Mouse (Mus musculus): ENCODE measurements around the gene Irf9. TPM values are rescaled to one million over a fixed set of nuclear protein-coding genes. Genes with fewer than 3 reads are reported as not detected.

Gene Irf9
- 21.0 and 26.4 TPM in 2 replicates for polyA plus RNA-seq (2012; rRNA removed)
- 9.8 and 11.3 TPM in 2 replicates for polyA plus RNA-seq (2014; fragmentation: Nextera tagmentation; extraction: Ambion mirVana)

GRCm38 (mm10) chr14:55603271-55603632 is at the start of gene Irf9:
Gene Irf9, plus strand, starts transcription at chr14:55603571.
- DNase-seq (ENCODE audit: low spot score) (no peak), ATAC-seq (ENCODE audit: low FRiP score, low read depth) (no peak)
- Histone ChIP-seq H3K27me3 (ENCODE audit: control insufficient read depth, insufficient read depth, low read length) (no peaks in the 10 kb centered on the region), H3K4me1 (ENCODE audit: control insufficient read depth, insufficient read depth, low read length) (peaks cover 5% of the 10 kb centered on the region), H3K9ac (ENCODE audit: low read depth, low read length, severe bottlenecking) (peak within 1 kb of the TSS; percentile 25; the same call in 1 of the 2 replicates), H3K4me3 (replicated peaks; ENCODE audit: low read length) (peak within 1 kb of the TSS; percentile 33), H3K36me3 (ENCODE audit: control insufficient read depth, insufficient read depth, low read length) (peaks cover 73% of the 10 kb centered on the region), H3K4me2 (replicated peaks; ENCODE audit: low read depth, low read length, severe bottlenecking) (peak within 1 kb of the TSS; percentile 49), H3K9me3 (ENCODE audit: control insufficient read depth, low read length) (no peaks in the 10 kb centered on the region), H3K27ac (replicated peaks; ENCODE audit: low read depth, low read length) (peak within 1 kb of the TSS; percentile 21; the same call in 1 of the 2 replicates)
- WGBS = 73% methylated on average over 7 of the region's 7 CpGs
- TF ChIP-seq POLR2A (IDR thresholded peaks at IDR 0.05; ENCODE audit: borderline replicate concordance, extremely low read depth, insufficient read depth, insufficient read length) = no peak

- H3K27ac ChIP-seq (replicated peaks; ENCODE audit: low read depth, low read length) = no peak overlapping the region
- H3K4me2 ChIP-seq (replicated peaks; ENCODE audit: low read depth, low read length, severe bottlenecking) = no peak overlapping the region
- TF ChIP-seq POLR2A (IDR thresholded peaks at IDR 0.05; ENCODE audit: borderline replicate concordance, extremely low read depth, insufficient read depth, insufficient read length) = no peak
- H3K4me3 ChIP-seq (replicated peaks; ENCODE audit: low read length) = no peak overlapping the region
- H3K9ac ChIP-seq (ENCODE audit: low read depth, low read length, severe bottlenecking) = no peak overlapping the region
- DNase-seq (ENCODE audit: low spot score) (no peak), ATAC-seq (ENCODE audit: low FRiP score, low read depth) (no peak)
- no peaks in the 10 kb centered on the region for H3K9me3 ChIP-seq (ENCODE audit: control insufficient read depth, low read length)
- no peaks in the 10 kb centered on the region for H3K4me1 ChIP-seq (ENCODE audit: control insufficient read depth, insufficient read depth, low read length)
- peaks cover 8% of the 10 kb centered on the region for H3K36me3 ChIP-seq (ENCODE audit: control insufficient read depth, insufficient read depth, low read length)
- no peaks in the 10 kb centered on the region for H3K27me3 ChIP-seq (ENCODE audit: control insufficient read depth, insufficient read depth, low read length)
Observed at GRCm38 (mm10) chr14:55554635-55555034, 48.7 kb upstream of the Irf9 start.

GRCm38 (mm10) chr14:55555788-55556187 is 47.6 kb upstream of the Irf9 start:
- no peaks in the 10 kb centered on the region for H3K4me1 ChIP-seq (ENCODE audit: control insufficient read depth, insufficient read depth, low read length)
- H3K4me3 ChIP-seq (replicated peaks; ENCODE audit: low read length) = no peak overlapping the region
- ATAC-seq (ENCODE audit: low FRiP score, low read depth) (no peak), DNase-seq (ENCODE audit: low spot score) (no peak)
- 74% methylated on average over 3 of the region's 3 CpGs for WGBS
- H3K4me2 ChIP-seq (replicated peaks; ENCODE audit: low read depth, low read length, severe bottlenecking) = no peak overlapping the region
- no peak for TF ChIP-seq POLR2A (IDR thresholded peaks at IDR 0.05; ENCODE audit: borderline replicate concordance, extremely low read depth, insufficient read depth, insufficient read length)
- H3K27ac ChIP-seq (replicated peaks; ENCODE audit: low read depth, low read length) = no peak overlapping the region
- no peaks in the 10 kb centered on the region for H3K9me3 ChIP-seq (ENCODE audit: control insufficient read depth, low read length)
- no peaks in the 10 kb centered on the region for H3K27me3 ChIP-seq (ENCODE audit: control insufficient read depth, insufficient read depth, low read length)
- no peak overlapping the region for H3K9ac ChIP-seq (ENCODE audit: low read depth, low read length, severe bottlenecking)
- H3K36me3 ChIP-seq (ENCODE audit: control insufficient read depth, insufficient read depth, low read length) = no peaks in the 10 kb centered on the region

GRCm38 (mm10) chr14:55557003-55557402 is 46.4 kb upstream of the Irf9 start:
- Histone ChIP-seq H3K27ac (replicated peaks; ENCODE audit: low read depth, low read length) (no peak overlapping the region), H3K4me3 (replicated peaks; ENCODE audit: low read length) (no peak overlapping the region), H3K9me3 (ENCODE audit: control insufficient read depth, low read length) (no peaks in the 10 kb centered on the region), H3K36me3 (ENCODE audit: control insufficient read depth, insufficient read depth, low read length) (no peaks in the 10 kb centered on the region), H3K27me3 (ENCODE audit: control insufficient read depth, insufficient read depth, low read length) (no peaks in the 10 kb centered on the region), H3K4me2 (replicated peaks; ENCODE audit: low read depth, low read length, severe bottlenecking) (no peak overlapping the region), H3K4me1 (ENCODE audit: control insufficient read depth, insufficient read depth, low read length) (peaks cover 5% of the 10 kb centered on the region), H3K9ac (ENCODE audit: low read depth, low read length, severe bottlenecking) (no peak overlapping the region)
- ATAC-seq (ENCODE audit: low FRiP score, low read depth) = no peak
- DNase-seq (ENCODE audit: low spot score) = peak; percentile 52
- 26% methylated on average over 5 of the region's 5 CpGs for WGBS
- no peak for TF ChIP-seq POLR2A (IDR thresholded peaks at IDR 0.05; ENCODE audit: borderline replicate concordance, extremely low read depth, insufficient read depth, insufficient read length)

GRCm38 (mm10) chr14:55557587-55557986 is 45.8 kb upstream of the Irf9 start:
- H3K36me3 ChIP-seq (ENCODE audit: control insufficient read depth, insufficient read depth, low read length) = no peaks in the 10 kb centered on the region
- H3K4me1 ChIP-seq (ENCODE audit: control insufficient read depth, insufficient read depth, low read length) = peaks cover 5% of the 10 kb centered on the region
- 93% methylated on average over 3 of the region's 3 CpGs for WGBS
- H3K4me2 ChIP-seq (replicated peaks; ENCODE audit: low read depth, low read length, severe bottlenecking) = no peak overlapping the region
- no peaks in the 10 kb centered on the region for H3K9me3 ChIP-seq (ENCODE audit: control insufficient read depth, low read length)
- no peak overlapping the region for H3K27ac ChIP-seq (replicated peaks; ENCODE audit: low read depth, low read length)
- H3K9ac ChIP-seq (ENCODE audit: low read depth, low read length, severe bottlenecking) = no peak overlapping the region
- ATAC-seq (ENCODE audit: low FRiP score, low read depth) = no peak
- no peak for DNase-seq (ENCODE audit: low spot score)
- H3K4me3 ChIP-seq (replicated peaks; ENCODE audit: low read length) = no peak overlapping the region
- H3K27me3 ChIP-seq (ENCODE audit: control insufficient read depth, insufficient read depth, low read length) = no peaks in the 10 kb centered on the region
- no peak for TF ChIP-seq POLR2A (IDR thresholded peaks at IDR 0.05; ENCODE audit: borderline replicate concordance, extremely low read depth, insufficient read depth, insufficient read length)
